Mouse (Mus musculus) heart, adult 9 months (tissue): ENCODE measurements around the gene Gfpt2.
"Not testable (repeated sequence)": the region's sequence is repeated elsewhere in the genome, so short reads cannot be mapped to it uniquely, and the experiment has no call there.

Source experiments
- DNase-seq, 2 experiments: peaks; one replicate each; pipeline ENCODE4 v3.0.0; 2022; ENCODE audit warnings: low spot score in 2 of 2

Gfpt2 gene

GRCm38 (mm10) chr11:49793131-49793530 is 847 bp upstream of the Gfpt2 start:
- DNase-seq: peak; percentile 48 to 69

GRCm38 (mm10) chr11:49794342-49795144 is 565 bp downstream of the Gfpt2 start:
- DNase-seq: peak; percentile 39 to 41

- no peak for DNase-seq
Observed at GRCm38 (mm10) chr11:49798931-49799330, 5.0 kb downstream of the Gfpt2 start.

DNA sequence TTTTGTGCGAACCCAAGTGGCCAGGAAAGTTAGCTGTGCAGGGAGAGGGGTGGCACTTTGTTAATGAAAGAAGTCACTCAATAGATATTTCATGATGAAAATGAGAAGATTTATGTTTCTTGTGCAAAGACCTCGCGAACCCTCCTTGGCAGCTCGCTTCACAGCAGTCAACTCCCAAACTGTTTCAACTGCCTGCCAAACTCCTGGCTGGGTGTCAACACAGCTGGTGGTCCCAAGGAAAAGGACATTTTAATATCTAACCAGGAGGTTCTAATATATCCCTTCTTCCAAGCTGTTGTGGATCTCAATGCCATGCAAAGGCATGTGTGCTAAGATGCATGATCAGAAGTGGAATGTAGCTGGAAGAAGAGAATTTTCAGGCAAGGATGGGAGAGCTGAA is 7.5 kb downstream of the Gfpt2 start:
- no peak for DNase-seq

DNA sequence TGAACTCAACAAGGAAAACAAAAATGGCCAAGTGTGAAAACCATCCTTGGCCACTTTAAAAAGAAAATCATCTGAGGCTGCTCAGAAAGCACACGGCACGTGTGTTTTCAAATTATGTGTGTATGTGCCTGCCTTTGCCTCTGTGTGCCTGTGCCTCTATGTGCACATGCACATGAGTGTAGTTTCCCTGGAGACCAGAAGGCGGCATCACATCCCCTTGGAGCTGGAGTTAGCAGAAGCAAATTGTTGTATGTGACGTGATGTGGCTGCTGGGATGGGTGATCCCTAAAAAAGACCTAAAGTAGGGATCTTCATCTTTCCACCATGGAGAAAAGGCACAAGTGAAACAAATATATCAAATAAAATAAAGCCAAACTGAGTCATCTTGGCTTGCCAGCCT is 9.8 kb downstream of the Gfpt2 start:
- DNase-seq: no peak

GRCm38 (mm10) chr11:49806218-49806617 is 12.2 kb downstream of the Gfpt2 start:
- no peak for DNase-seq

DNA sequence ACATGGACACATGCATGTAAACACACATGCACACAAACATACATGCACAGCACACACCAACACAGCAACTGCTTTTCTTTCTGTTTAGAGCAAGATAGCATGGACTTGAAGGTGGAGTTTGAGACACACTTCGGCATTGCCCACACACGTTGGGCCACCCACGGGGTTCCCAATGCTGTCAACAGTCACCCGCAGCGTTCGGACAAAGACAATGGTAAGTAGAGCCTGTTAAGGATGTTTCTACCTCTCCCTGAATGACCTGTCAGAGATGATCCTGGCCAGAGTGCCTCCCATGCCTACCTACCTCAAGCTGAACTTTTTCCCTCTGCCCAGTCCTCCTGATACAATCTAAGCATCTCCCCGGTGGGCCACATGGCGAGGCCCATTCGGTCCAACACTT is 15.0 kb downstream of the Gfpt2 start:
- no peak for DNase-seq

DNA sequence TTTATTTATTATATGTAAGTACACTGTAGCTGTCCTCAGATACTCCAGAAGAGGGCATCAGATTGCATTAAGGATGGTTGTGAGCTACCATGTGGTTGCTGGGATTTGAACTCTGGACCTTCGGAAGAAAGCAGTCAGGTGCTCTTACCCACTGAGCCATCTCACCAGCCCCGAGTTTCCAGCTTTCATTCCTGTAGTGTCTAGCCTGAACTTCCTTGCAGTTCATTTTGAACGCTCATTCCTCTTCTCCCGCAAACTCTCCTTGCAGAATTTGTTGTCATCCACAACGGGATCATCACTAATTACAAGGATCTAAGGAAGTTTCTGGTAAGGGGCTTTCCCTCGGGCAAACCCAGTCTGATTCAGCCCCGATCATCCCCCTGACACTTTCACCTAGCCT is 16.7 kb downstream of the Gfpt2 start:
- DNase-seq: not testable (repeated sequence)

- peak; percentile 81 for DNase-seq
Observed at GRCm38 (mm10) chr11:49811099-49811541, 17.1 kb downstream of the Gfpt2 start.

DNA sequence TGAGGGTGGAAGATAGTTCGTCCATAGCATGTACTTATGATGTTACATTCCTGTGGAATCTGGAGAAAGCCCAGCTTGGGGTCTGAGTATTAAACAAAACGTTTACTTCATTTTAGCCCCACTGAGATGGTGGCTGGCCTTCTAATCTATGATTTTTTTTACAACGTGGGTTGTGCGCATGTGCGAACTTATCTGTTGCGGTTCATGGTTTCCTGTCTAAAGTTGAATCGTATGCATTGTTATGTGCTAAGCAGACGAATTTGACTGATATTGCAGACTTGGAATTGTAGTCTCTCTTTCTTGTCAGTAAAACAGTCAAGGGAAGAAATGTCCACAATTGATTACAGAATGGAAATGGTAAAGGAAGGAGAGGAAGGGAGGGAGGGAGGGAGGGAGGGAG is 17.9 kb downstream of the Gfpt2 start:
- no peak for DNase-seq

- no peak for DNase-seq
Observed at GRCm38 (mm10) chr11:49818869-49819566, 25.0 kb downstream of the Gfpt2 start.

- DNase-seq: no peak
Observed at GRCm38 (mm10) chr11:49819676-49820075, 25.7 kb downstream of the Gfpt2 start.

- no peak for DNase-seq
Observed at GRCm38 (mm10) chr11:49820928-49821327, 26.9 kb downstream of the Gfpt2 start.

DNA sequence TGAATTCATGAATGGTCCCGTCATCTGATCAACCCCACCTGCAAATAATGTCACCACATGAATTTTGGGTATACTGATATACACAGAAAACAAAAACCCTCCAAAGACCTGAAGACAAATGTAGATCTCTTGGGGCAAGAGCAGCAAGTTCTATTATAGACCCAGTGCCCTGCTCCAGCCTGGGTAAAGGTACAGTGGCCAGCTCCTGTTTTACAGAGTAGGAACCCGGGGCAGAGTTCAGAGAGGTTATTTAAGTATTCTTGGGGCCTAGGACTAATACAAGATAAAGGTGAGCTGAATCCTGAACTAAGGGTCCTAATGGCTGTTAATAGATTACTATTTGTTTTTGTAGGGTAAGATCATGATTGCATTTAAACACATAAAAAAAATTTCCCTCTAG is 27.6 kb downstream of the Gfpt2 start:
- no peak for DNase-seq

GRCm38 (mm10) chr11:49822337-49822736 is 28.4 kb downstream of the Gfpt2 start:
- DNase-seq: no peak

DNA sequence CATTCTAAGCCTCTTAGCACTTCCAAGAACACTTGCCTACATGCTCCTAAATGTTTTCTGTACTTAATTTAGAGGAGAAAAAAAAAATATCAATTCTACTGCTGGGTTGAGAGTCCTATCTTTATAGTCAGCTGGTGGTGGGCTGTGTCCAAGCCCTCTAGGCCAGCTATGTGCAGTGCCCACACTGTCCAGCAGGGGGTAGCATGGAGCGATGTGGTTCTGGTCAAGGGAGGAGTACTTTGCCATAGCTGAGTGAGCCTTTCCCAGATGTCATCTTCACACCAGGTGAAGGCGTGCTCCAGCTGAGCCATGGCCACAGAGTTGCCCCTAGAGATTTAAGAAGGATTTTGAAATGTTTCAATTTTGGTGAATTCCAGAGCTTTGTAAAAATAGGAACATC is 30.9 kb downstream of the Gfpt2 start:
- peak; percentile 41 to 62 for DNase-seq

GRCm38 (mm10) chr11:49827243-49827642 is 33.3 kb downstream of the Gfpt2 start:
- no peak for DNase-seq

DNA sequence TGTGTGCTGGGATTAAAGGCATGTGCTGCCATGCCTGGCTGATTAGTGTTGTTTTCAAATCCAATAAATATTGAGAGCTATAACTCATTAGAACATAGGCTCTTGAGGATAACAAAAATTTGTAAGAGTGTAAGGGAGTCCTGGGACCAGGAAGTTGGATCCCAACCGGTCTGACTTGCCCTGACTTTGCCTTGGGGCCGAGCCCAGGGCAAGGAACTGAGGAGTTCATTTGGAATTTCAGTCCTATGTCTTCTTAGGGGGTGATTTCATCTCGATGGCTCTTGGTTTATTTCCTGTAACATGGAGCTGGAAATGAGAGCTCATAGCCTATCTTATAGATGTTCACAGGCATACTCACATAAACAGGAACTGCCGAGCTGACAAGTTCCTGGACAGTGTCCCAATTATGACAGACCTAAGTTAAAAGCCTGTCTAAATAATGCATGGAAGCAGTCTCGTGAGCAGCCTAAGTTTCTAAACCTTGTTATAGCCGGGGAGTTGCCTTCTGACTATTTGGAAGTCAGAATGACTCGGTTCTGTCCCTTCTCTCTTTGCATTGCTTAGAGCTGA is 35.3 kb downstream of the Gfpt2 start:
- no peak for DNase-seq

DNA sequence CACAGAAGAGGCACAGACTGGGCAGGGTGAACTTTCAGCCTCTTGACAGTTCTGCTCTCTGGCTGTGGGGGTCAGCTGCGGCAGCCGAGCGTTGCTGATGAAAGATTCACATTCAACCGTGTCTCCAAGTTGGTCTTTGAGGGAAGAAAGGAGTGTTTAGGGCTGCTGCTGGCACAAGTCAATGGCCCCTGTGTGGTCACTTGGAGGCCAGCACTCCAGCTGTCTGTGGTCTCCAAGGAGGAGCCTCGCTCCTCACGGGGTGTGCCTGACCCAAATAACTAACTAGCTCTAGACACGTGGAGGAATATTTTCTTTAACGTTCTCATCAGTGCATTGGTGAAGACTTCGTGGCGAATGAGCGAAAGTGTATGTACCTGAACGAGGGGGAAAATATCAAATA is 38.0 kb downstream of the Gfpt2 start:
- peak in 1 of 2 experiments; percentile 26 for DNase-seq

- no peak for DNase-seq
Observed at GRCm38 (mm10) chr11:49832962-49833361, 39.0 kb downstream of the Gfpt2 start.

DNA sequence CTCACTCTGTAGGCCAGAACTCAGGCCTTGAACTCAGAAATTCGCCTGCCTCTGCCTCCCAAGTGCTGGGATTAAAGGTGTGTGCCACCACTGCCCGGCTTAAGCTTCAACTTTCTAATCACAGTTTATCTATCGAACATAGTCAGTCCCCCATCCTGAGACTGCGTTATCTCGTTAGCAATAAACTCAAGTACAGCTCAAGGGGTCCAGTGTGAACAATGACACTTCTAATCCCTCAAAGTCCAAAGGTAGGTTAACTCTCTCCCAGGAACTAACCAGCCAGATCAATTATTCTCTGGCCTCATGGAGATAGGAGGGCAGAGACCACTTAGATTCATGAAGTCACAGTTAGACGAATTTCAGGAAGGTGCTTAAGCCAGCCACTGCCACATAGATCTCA is 40.3 kb downstream of the Gfpt2 start:
- DNase-seq: no peak

- no peak for DNase-seq
Observed at GRCm38 (mm10) chr11:49835257-49835956, 41.4 kb downstream of the Gfpt2 start.
